Mouse (Mus musculus) liver, embryonic 11.5 days (tissue): ENCODE data around the gene Fam129a. TPM values are rescaled to one million over a fixed set of nuclear protein-coding genes. Genes with fewer than 3 reads are reported as not detected.

Source experiments
- ATAC-seq: fragments of 200-750 bp; cut with Nextera tagmentation; replicated peaks from 2 replicates; pipeline ENCODE4 v1.8.0; 2017; ENCODE audit warnings: moderate number of reproducible peaks, mild to moderate bottlenecking, moderate TSS enrichment, moderate library complexity; ENCODE audit not compliant: low FRiP score
- DNase-seq: peaks from one replicate; pipeline ENCODE4 v3.0.0-alpha.2; 2017; ENCODE audit warnings: low spot score
- H3K27ac ChIP-seq: fragments of 300-500 bp; sonication (generic); 2 replicates; pipeline ENCODE4 v1.5.1; 2014; ENCODE audit warnings: mild to moderate bottlenecking, low read depth, low read length, control low read depth
- H3K27me3 ChIP-seq: fragments of 300-500 bp; sonication (generic); replicated peaks from 2 replicates; pipeline ENCODE4 v1.6.1; 2014; ENCODE audit warnings: low read length, mixed read lengths; ENCODE audit not compliant: control insufficient read depth, insufficient read depth
- H3K36me3 ChIP-seq: fragments of 300-500 bp; sonication (generic); 2 replicates; pipeline ENCODE4 v1.6.1; 2014; ENCODE audit warnings: mild to moderate bottlenecking, low read length, moderate library complexity, mixed read lengths; ENCODE audit not compliant: control insufficient read depth, insufficient read depth
- H3K4me1 ChIP-seq: fragments of 300-500 bp; sonication (generic); replicated peaks from 2 replicates; pipeline ENCODE4 v1.6.1; 2014; ENCODE audit warnings: low read length, mixed read lengths; ENCODE audit not compliant: control insufficient read depth, insufficient read depth
- H3K4me2 ChIP-seq: fragments of 300-500 bp; sonication (generic); 2 replicates; pipeline ENCODE4 v1.6.1; 2014; ENCODE audit warnings: mild to moderate bottlenecking, control low read depth, moderate library complexity
- H3K4me3 ChIP-seq: fragments of 300-500 bp; sonication (generic); 2 replicates; pipeline ENCODE4 v1.5.1; 2014; ENCODE audit warnings: low read depth, low read length, control low read depth
- H3K9ac ChIP-seq: fragments of 300-500 bp; sonication (generic); 2 replicates; pipeline ENCODE4 v1.6.1; 2014; ENCODE audit warnings: low read depth, low read length, control low read depth
- H3K9me3 ChIP-seq: fragments of 300-500 bp; sonication (generic); 2 replicates; pipeline ENCODE4 v1.6.1; 2016; ENCODE audit warnings: low read length, inconsistent platforms, mixed read lengths; ENCODE audit not compliant: control insufficient read depth
- WGBS: fragments of 180-500 bp; shearing (Covaris S2); extraction: QIAGEN DNeasy Blood & Tissue Kit; methylation state at CpG from one replicate; pipeline ENCODE4 v1.1.7; 2014; 5-methylcytosine and 5-hydroxymethylcytosine counted together
- polyA plus RNA-seq: library from polyadenylated mRNA; unstranded; fragments of >200 nt; fragmentation: Nextera tagmentation; extraction: Ambion mirVana; gene quantifications from 2 replicates; pipeline ENCODE4 v1.2.1, GENCODE M21; 2014

Gene Fam129a
- polyA plus RNA-seq, 1 experiment from 2014 or later = 3.0 TPM

GRCm38 (mm10) chr1:151713622-151714021, 142.6 kb downstream of the Fam129a start:
- no peak overlapping the region for H3K27ac ChIP-seq

DNA sequence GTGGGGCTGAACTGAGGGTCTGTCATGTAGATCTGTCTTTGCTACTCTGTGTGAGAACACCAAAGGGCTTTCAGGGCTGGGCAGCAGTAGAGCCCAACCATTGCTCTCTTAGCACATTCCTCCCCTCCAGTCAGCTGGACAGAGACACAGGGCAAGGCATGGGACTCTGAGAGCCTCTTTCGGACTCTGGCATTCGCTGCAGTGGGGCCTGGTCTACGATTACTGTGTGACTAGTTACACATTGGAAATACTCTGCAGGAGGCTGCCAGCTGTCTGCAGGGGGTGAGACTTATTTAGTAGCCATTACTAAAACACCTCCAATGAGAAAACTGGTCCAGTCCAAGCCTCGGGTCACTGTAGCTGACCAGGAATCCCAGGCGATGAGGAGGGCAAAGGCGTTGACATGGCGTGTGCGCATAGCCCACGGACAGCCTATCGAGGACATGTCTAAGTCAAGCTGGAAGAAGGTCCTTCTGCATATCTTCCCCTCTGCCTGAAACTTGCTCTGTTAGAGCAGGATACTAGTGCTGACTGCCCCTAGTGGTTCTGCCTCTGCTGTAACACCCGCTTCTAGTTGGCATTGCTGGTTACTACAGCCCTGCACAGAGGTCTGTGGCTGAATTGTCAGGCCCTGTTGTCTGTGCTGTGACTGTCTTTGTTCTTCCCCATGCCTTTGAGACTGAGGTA, 145.2 kb downstream of the Fam129a start:
- Histone ChIP-seq H3K9ac (no peak overlapping the region), H3K9me3 (no peaks in the 10 kb centered on the region), H3K4me1 (0 out of 2 replicates have a peak, but pooled peaks cover 2% of the 10 kb centered on the region), H3K4me3 (no peak overlapping the region), H3K27me3 (no peaks in the 10 kb centered on the region), H3K4me2 (no peak overlapping the region), H3K27ac (no peak overlapping the region), H3K36me3 (no peaks in the 10 kb centered on the region)
- no peak for ATAC-seq
- no peak for DNase-seq
- WGBS = 88% methylated on average over 11 of the region's 11 CpGs

More at GRCm38 (mm10) chr1:151713622-151714021, 142.6 kb downstream of the Fam129a start:
- DNase-seq (no peak), ATAC-seq (no peak)
- Histone ChIP-seq H3K4me3 (no peak overlapping the region), H3K4me1 (peaks cover 10% of the 10 kb centered on the region; the same call in 1 of the 2 replicates), H3K4me2 (no peak overlapping the region), H3K9me3 (no peaks in the 10 kb centered on the region), H3K36me3 (no peaks in the 10 kb centered on the region), H3K9ac (no peak overlapping the region), H3K27me3 (no peaks in the 10 kb centered on the region)

GRCm38 (mm10) chr1:151717624-151718023, 146.6 kb downstream of the Fam129a start:
- Histone ChIP-seq H3K4me2 (no peak overlapping the region), H3K27me3 (no peaks in the 10 kb centered on the region), H3K9ac (no peak overlapping the region), H3K36me3 (no peaks in the 10 kb centered on the region), H3K9me3 (no peaks in the 10 kb centered on the region), H3K27ac (no peak overlapping the region), H3K4me3 (no peak overlapping the region), H3K4me1 (0 out of 2 replicates have a peak, but pooled peaks cover 2% of the 10 kb centered on the region)
- WGBS = 86% methylated on average over 5 of the region's 5 CpGs
- DNase-seq (no peak), ATAC-seq (no peak)

DNA sequence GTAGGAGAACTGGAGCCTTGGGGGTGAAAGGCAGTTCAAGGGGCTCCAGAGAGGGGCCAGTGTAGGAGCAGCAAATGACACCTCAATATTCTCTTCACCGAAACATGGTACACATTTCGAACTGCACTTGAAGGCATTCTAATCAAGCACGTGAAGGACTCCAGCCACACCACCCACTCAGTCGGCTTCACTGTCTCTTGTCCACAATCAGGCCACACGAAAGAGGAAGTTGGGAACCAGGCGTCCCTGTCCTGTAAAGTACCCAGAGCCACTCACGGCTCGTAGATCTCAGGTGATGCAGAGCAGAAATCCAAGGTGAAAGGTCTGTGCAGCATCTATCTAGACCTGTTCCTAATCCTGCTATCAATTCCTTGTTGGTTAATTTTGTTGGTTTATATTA, 147.6 kb downstream of the Fam129a start:
- 45% methylated on average over 8 of the region's 8 CpGs for WGBS
- Histone ChIP-seq H3K4me1 (0 out of 2 replicates have a peak, but pooled peaks cover 2% of the 10 kb centered on the region), H3K4me2 (no peak overlapping the region), H3K9me3 (no peaks in the 10 kb centered on the region), H3K27ac (no peak overlapping the region), H3K27me3 (no peaks in the 10 kb centered on the region), H3K9ac (no peak overlapping the region), H3K4me3 (no peak overlapping the region), H3K36me3 (no peaks in the 10 kb centered on the region)
- ATAC-seq (no peak), DNase-seq (no peak)

DNA sequence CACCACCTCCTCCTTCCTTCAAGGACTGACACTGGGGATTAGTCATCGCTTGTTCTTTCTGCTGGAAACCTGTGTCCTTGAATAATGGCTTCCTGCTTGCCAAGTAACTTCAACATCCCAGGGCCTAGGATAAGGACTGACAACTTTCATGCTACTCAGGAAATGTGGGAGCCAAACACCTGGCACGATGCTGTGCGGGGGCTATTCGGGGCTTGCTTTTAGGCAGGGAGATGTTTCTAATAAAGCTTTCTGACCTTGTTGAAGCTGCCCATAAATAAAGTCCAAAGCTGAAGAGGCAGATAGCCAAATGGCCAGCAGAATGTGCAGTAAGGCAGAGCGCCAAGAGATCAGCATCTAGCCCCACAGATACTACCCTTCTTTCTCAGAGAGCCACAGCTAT, 148.9 kb downstream of the Fam129a start:
- H3K27ac ChIP-seq = no peak overlapping the region
- H3K4me3 ChIP-seq = no peak overlapping the region
- H3K9me3 ChIP-seq = no peaks in the 10 kb centered on the region
- ATAC-seq = no peak
- DNase-seq = no peak
- H3K36me3 ChIP-seq = no peaks in the 10 kb centered on the region
- no peak overlapping the region for H3K4me2 ChIP-seq
- 75% methylated on average over 5 of the region's 5 CpGs for WGBS
- 0 out of 2 replicates have a peak, but pooled peaks cover 2% of the 10 kb centered on the region for H3K4me1 ChIP-seq
- H3K27me3 ChIP-seq = no peaks in the 10 kb centered on the region
- no peak overlapping the region for H3K9ac ChIP-seq

DNA sequence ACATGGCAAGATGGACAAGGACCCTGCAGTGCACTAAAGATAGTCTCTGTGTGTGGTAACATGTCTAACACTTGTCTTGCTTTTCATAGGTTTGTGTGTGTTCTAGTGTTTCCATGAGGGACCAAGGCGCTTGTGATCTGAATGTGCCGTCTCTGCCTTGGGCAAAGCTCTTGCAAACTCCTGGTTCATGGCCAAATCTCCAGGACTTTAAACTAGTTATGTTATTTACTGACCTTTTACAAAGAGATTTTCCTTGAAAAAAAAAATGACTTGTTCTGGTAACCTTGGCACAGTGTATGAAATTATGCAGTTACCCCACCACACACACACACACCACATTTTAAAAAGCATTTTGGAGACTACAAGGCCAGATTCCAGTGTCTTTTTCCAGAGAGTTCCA, 149.6 kb downstream of the Fam129a start:
- Histone ChIP-seq H3K4me1 (0 out of 2 replicates have a peak, but pooled peaks cover 2% of the 10 kb centered on the region), H3K27ac (no peak overlapping the region), H3K4me3 (no peak overlapping the region), H3K9me3 (no peaks in the 10 kb centered on the region), H3K36me3 (no peaks in the 10 kb centered on the region), H3K4me2 (no peak overlapping the region), H3K9ac (no peak overlapping the region), H3K27me3 (no peaks in the 10 kb centered on the region)
- ATAC-seq (no peak), DNase-seq (no peak)
- 95% methylated on average over 2 of the region's 2 CpGs for WGBS

DNA sequence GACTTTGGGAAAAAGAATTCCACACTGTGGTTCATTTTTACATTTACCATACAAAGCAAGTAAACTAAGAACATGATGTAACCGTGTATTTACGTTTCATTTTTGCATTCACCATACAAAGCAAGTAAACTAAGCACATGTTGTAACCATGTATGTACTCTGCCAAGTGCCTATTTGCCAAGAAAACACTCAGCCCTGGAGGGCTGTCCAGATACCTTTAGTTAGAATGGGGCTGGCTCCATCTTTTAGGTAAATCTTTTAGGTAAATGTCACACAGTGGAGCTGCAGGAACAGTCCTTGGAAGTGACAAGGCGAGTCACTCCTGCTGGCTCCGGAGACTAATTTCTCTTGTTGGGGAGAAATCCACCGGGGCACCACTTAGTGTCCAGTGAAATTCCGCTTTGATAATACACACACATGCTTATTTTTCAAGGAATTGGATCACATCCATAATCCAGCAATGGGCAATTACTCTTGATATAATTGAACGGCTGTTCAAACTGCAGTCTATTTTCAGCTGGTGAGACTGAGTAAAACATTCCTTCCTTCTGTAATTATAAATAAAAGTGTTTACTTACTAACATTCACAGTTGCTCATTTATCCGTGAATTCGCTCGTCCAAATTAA, 150.5 kb downstream of the Fam129a start:
- no peak overlapping the region for H3K27ac ChIP-seq
- H3K4me3 ChIP-seq = no peak overlapping the region
- 0 out of 2 replicates have a peak, but pooled peaks cover 2% of the 10 kb centered on the region for H3K4me1 ChIP-seq
- no peaks in the 10 kb centered on the region for H3K9me3 ChIP-seq
- no peaks in the 10 kb centered on the region for H3K27me3 ChIP-seq
- no peak overlapping the region for H3K9ac ChIP-seq
- no peak overlapping the region for H3K4me2 ChIP-seq
- H3K36me3 ChIP-seq = no peaks in the 10 kb centered on the region
- 76% methylated on average over 10 of the region's 10 CpGs for WGBS
- ATAC-seq (no peak), DNase-seq (no peak)

DNA sequence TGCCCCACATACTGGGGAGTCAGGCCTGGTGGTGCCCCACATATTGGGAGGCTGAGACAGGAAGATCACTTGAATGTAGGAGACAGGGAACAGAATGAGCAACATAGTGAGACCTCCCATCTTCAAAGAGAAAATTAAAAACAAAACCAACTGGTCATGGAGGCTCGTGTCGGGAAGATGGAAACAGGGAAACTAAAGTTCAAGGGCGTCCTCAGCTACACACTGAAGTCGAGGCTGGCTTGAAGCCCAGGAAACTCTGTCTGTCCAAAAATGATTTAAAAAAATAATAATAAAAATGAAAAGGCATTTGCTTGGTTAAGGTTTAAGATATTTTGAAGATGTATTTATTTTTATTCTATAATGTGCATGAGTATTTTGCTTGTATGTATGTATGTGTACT, 152.8 kb downstream of the Fam129a start:
- Histone ChIP-seq H3K4me1 (0 out of 2 replicates have a peak, but pooled peaks cover 2% of the 10 kb centered on the region), H3K9me3 (no peaks in the 10 kb centered on the region), H3K4me2 (no peak overlapping the region), H3K9ac (no peak overlapping the region), H3K36me3 (no peaks in the 10 kb centered on the region), H3K4me3 (no peak overlapping the region), H3K27ac (no peak overlapping the region), H3K27me3 (no peaks in the 10 kb centered on the region)
- no peak for ATAC-seq
- WGBS = 82% methylated on average over 4 of the region's 4 CpGs
- no peak for DNase-seq

DNA sequence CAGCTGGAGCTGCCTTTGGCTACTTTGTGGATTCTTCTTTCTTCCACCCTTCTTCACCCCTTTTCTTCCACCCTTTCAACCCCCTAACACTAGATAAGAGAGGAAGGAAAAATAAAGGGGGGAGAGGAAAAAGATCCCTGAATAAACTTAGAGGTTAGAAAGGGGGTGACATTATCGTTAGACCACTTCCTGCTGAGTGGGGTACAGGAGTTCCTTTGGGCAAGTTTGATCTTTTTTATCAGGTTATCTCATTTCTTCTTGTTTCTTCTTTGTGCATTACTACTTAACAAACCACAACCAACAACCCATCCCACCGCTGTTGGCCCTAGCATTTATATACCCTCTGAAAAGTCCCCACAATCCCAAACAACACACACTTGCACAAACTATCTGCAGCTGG, 154.6 kb downstream of the Fam129a start:
- Histone ChIP-seq H3K4me1 (0 out of 2 replicates have a peak, but pooled peaks cover 2% of the 10 kb centered on the region), H3K9me3 (no peaks in the 10 kb centered on the region), H3K27ac (no peak overlapping the region), H3K27me3 (no peaks in the 10 kb centered on the region), H3K36me3 (no peaks in the 10 kb centered on the region), H3K9ac (no peak overlapping the region), H3K4me3 (no peak overlapping the region), H3K4me2 (no peak overlapping the region)
- DNase-seq (no peak), ATAC-seq (no peak)
- WGBS = 37% methylated on average over 2 of the region's 2 CpGs
